Mouse (Mus musculus): ENCODE measurements around the gene Cdk8.

GRCm38 (mm10) chr5:146307046-146307743 is 76.2 kb downstream of the Cdk8 start:
- TF ChIP-seq MAFK (IDR thresholded peaks at IDR 0.05; ENCODE audit: insufficient read depth, low read depth, low read length) (no peak), HCFC1 (IDR thresholded peaks at IDR 0.05; ENCODE audit: borderline replicate concordance, insufficient read depth, low read length) (no peak)
